Mouse (Mus musculus): ENCODE measurements around the gene Lin28b.

- TF ChIP-seq POLR2A (IDR thresholded peaks at IDR 0.05; ENCODE audit: insufficient read depth, low read depth, low read length) (no peak), CTCF (IDR thresholded peaks at IDR 0.05) (no peak), EP300 (IDR thresholded peaks at IDR 0.05; ENCODE audit: insufficient read depth, low read depth, low read length) (no peak)
These were observed 16.9 kb downstream of the Lin28b start for GRCm38 (mm10) chr10:45469027-45469996.

All from heart, adult 2 months (tissue).